Mouse (Mus musculus) kidney, postnatal 36 days (tissue): ENCODE results near the gene Ssbp2.
A peak's percentile ranks its signal among the peaks of the same experiment; 100 is the strongest.

ENCODE experiments used
- DNase-seq, 2 experiments: peaks; one replicate each; pipeline ENCODE4 v3.0.0; 2021 to 2022; ENCODE audit warnings: mixed read lengths in 2 of 2

The Ssbp2 gene

GRCm38 (mm10) chr13:91459896-91460620 lies at the start of gene Ssbp2:
TSS of gene Ssbp2 (plus strand) at chr13:91460283.
- DNase-seq = no peak

GRCm38 (mm10) chr13:91413752-91414503 lies 46.2 kb upstream of the Ssbp2 start:
- no peak for DNase-seq

GRCm38 (mm10) chr13:91415896-91416295 lies 44.2 kb upstream of the Ssbp2 start:
- DNase-seq = no peak

- no peak for DNase-seq
These were observed 43.4 kb upstream of the Ssbp2 start for GRCm38 (mm10) chr13:91416698-91417097.

GRCm38 (mm10) chr13:91421387-91421949 lies 38.6 kb upstream of the Ssbp2 start:
- DNase-seq = peak; percentile 85 to 90

GRCm38 (mm10) chr13:91430867-91431266 lies 29.2 kb upstream of the Ssbp2 start:
- no peak for DNase-seq

- DNase-seq = peak; percentile 11 to 16
These were observed 28.4 kb upstream of the Ssbp2 start for GRCm38 (mm10) chr13:91431392-91432355.

- no peak for DNase-seq
These were observed 27.1 kb upstream of the Ssbp2 start for GRCm38 (mm10) chr13:91433021-91433420.

- DNase-seq = no peak
These were observed 22.2 kb upstream of the Ssbp2 start for GRCm38 (mm10) chr13:91437931-91438330.

GRCm38 (mm10) chr13:91441476-91441875 lies 18.6 kb upstream of the Ssbp2 start:
- DNase-seq = no peak

- no peak for DNase-seq
These were observed 13.4 kb upstream of the Ssbp2 start for GRCm38 (mm10) chr13:91446728-91447127.

GRCm38 (mm10) chr13:91448936-91449335 lies 11.1 kb upstream of the Ssbp2 start:
- DNase-seq = no peak

- no peak for DNase-seq
These were observed 8.5 kb upstream of the Ssbp2 start for GRCm38 (mm10) chr13:91451405-91452166.

- no peak for DNase-seq
These were observed 7.8 kb upstream of the Ssbp2 start for GRCm38 (mm10) chr13:91452269-91452668.

- no peak for DNase-seq
These were observed 6.8 kb upstream of the Ssbp2 start for GRCm38 (mm10) chr13:91453236-91453635.

- no peak for DNase-seq
These were observed 4.0 kb upstream of the Ssbp2 start for GRCm38 (mm10) chr13:91456041-91456440.

GRCm38 (mm10) chr13:91456735-91457134 lies 3.3 kb upstream of the Ssbp2 start:
- no peak for DNase-seq

GRCm38 (mm10) chr13:91457974-91458373 lies 2.1 kb upstream of the Ssbp2 start:
- no peak for DNase-seq

GRCm38 (mm10) chr13:91459489-91459888 lies 594 bp upstream of the Ssbp2 start:
- no peak for DNase-seq

GRCm38 (mm10) chr13:91460621-91461284 lies 670 bp downstream of the Ssbp2 start:
- DNase-seq = peak; percentile 99 to 100

- peak in 1 of 2 experiments; percentile 13 for DNase-seq
These were observed 1.2 kb downstream of the Ssbp2 start for GRCm38 (mm10) chr13:91461299-91461698.
